Mouse (Mus musculus): Measurements from ENCODE around the gene Cnih2.
"Not testable (repeated sequence)": the region's sequence is repeated elsewhere in the genome, so short reads cannot be mapped to it uniquely, and the experiment has no call there.

Cnih2 gene

DNA sequence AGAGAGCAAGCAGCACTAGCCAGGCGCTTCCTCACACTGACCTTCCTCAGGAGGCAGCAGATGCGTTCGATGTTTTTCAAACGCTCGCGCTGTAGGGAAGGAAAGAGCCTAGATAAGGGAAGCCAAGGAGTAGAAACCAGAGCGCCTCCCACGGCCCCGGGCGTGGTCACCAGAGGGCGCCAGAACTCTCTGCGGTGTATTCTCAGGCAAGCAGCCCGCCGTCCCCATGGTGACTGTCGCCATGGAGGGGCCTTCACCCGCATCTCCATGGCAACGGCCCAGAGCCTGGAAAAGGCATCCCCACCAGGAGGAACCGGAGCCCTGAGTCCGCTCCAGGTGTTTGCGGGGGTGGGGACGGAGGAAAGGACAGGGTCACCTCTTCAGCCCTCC is 4.1 kb downstream of the Cnih2 start:
- peak; percentile 95 to 99 for DNase-seq (ENCODE audit: low spot score in 2 of 2)

GRCm38 (mm10) chr19:5093481-5094242 is 4.7 kb downstream of the Cnih2 start:
- DNase-seq (ENCODE audit: low spot score in 2 of 2): no peak

DNA sequence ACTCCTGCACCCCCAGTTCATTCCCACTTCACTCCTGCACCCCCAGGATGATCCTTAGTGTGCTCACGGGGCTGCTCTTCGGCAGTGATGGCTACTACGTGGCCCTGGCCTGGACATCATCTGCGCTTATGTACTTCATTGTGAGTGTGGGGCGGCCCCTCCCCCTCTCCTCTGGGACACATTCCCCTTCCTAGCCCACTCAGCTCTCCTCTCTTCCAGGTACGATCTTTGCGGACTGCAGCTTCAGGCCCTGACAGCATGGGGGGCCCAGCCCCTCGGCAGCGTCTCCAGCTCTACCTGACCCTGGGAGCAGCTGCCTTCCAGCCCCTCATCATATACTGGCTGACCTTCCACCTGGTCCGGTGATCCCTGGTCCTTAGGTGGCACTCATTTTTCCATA is 6.2 kb downstream of the Cnih2 start:
- no peak for DNase-seq (ENCODE audit: low spot score in 2 of 2)

DNA sequence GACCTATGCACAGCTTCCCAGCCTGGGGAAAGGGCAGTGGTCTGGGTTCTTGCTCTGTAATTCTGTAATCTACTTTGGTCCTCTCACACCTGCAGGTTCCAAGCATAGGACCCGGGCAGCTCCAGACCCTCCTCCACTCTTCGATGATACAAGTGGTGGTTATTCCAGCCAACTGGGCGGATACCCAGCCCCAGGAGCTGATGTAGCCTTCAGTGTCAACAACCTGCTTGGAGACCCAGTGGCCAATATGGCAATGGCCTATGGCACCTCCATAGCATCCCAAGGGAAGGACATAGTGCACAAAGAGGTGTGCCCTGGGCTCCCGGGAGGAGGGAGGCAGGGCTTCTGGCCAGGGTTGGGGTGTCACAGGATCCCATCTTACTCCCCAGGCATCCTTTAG is 9.0 kb downstream of the Cnih2 start:
- DNase-seq (ENCODE audit: low spot score in 2 of 2): no peak

DNA sequence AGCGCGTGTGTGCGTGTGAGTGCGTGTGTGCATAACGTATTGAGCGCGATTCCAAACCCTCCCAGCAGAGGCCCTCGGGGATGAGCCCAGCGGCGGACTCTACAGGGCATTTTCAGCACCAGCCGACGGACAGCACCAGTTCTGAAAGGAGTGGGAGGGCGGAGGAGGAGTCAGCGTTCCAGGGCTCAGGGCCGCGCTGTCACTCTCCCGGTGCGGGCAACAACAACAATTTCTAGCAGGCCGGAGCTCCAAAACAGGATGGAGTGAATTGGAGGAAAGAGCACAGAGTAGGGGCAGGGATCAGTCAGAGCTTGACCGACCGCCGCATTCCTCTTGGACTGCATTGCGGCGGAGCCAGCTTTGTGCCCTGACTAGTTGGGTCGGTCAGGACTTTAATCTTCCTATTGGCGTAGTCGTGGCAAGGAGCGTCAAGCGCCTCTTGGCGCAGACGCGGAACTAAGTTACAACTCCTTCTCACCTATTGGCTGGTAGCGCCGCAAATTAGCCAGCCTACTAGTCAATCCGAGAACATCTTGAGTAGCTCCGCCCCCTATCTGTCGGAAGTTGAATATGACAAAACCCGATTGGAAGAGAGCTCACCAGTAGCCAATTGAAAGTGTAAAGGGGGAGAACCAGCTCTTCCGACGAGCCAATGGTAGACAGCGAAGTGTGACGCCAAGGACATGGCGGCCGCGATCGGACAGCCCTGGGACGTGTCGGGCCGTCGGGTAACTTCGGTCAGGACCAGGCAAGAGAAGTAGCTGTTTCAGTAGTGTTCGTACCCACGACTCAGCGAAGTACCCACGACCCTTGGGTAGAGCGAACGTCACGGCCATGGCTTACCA is 10.2 kb downstream of the Cnih2 start, which contains the start of gene Yif1a:
Gene Yif1a (plus strand): TSS at position 655 of the 845 bp plus-strand sequence.
- DNase-seq (ENCODE audit: low spot score in 2 of 2): peak; percentile 71 to 87

GRCm38 (mm10) chr19:5086533-5086932 is 11.8 kb downstream of the Cnih2 start:
- not testable (repeated sequence) for DNase-seq (ENCODE audit: low spot score in 2 of 2)

DNA sequence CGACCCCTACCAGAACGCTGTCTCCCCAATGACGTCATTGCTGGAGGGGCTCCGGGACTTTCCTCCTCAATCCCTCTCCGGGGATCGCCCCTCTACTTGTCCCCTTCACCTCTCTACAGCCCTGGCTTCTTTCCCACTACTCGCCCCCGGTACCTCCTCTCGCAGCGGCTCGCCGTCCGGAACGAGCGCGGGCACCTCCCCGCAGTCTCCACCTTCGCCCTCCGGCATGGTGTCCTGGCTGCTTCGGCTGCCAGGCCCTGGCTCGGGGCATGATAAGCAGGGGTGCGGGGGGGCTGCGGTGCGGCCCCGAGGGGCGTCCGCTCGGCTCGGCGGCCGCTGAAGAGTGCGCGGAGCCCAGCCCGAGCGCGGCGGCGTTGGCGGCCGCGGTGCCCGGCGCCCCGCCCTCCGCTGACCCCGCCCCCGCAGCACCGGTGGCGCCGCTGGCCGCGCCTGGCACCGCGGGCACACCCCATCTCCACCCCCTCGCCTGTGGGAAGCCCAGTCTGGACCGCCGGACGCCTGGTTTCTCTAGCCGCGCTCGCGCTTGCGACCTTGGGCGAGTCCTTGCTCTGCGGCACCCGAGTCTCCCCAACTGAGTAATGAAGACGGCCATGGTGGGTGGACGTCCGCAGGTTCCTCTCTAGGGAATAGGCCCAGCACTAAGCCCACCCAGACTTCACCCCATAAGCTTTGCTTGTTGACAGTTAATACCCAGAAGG is 13.0 kb downstream of the Cnih2 start, which contains the start of gene Tmem151a:
Gene Tmem151a (minus strand): TSS at position 387 of the 719 bp plus-strand sequence.
- peak in 1 of 2 experiments; percentile 28 for DNase-seq (ENCODE audit: low spot score in 2 of 2)

GRCm38 (mm10) chr19:5084834-5085144 is 13.5 kb downstream of the Cnih2 start:
- no peak for DNase-seq (ENCODE audit: low spot score in 2 of 2)

DNA sequence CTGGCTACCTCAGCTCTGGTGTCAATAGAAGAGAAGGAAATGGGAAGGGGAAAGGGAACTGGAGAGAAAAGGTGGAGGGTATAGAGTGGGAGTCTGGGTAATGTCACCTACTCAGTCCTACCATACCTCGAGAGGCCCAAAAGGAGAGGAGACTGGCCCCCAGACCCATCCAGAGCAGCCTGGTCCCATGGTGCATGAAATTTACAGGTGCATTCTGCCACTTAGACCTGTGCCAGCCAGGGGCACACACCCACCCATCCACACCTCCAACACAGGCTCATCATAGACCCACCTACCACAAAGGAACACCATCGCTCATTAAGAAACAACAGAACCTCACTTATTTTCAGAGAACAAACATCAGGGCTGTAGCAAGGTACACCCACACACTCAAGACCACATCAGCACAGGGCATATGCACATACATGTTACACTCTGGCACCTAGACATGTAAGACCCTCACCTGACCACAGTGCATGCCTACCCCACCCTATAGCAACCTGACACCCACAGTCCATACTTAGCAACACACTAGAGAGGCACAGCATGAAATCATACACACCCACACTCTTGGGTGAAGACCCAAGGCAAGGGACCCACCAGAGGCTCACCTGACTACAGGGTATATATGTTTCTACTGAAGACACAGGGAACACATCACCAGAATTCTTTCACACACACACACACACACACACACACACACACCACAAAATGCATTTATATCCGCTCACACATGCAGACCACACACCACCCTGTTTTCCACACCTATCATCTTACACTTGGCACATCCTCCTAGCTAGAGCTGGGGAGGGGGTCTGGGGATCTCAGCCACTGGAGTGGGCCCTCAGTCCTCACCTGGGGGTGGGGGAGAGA is 14.1 kb downstream of the Cnih2 start:
- DNase-seq (ENCODE audit: low spot score in 2 of 2): no peak

DNA sequence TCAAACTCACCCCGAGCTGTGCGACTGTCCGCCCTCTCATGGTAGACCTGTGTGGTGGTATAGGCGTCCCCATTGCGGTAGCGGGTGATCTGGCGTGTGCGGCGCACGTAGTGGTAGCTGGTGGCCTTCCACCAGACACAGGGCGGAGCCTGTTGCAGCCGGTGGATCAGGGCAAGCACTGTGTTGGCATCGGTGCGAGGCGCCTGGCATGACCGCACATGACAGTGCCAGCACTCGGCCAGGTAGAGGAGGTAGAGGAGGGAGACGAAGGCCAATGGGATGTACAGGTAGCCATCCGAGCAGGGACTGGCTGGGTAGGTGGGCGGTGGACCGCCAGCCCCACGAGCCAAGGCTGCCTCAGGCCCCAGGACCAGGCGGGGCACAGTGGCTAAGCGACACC is 15.7 kb downstream of the Cnih2 start:
- DNase-seq (ENCODE audit: low spot score in 2 of 2): no peak

- DNase-seq (ENCODE audit: low spot score in 2 of 2): no peak
Measured at GRCm38 (mm10) chr19:5082005-5082404, 16.3 kb downstream of the Cnih2 start.

DNA sequence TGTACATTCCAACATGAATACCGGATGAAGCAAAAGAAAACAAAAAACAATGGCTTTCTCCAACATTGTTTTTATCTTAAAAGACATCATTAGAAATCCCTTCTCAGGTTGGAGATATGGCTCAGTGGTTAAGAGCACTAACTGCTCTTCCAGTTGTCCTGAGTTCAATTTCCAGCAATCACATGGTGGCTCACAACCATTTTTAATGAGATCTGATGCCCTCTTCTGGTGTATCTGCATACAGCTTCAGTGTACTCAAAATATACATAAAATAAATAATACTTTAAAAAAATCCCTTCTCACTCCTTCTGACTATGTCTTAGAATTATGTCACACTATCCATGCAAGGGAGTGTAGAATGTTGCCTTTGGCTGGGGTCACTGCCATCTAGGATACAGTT is 19.0 kb downstream of the Cnih2 start:
- no peak for DNase-seq (ENCODE audit: low spot score in 2 of 2)

- no peak for DNase-seq (ENCODE audit: low spot score in 2 of 2)
Measured at GRCm38 (mm10) chr19:5073518-5073917, 24.8 kb downstream of the Cnih2 start.

GRCm38 (mm10) chr19:5073028-5073427 is 25.3 kb downstream of the Cnih2 start:
- DNase-seq (ENCODE audit: low spot score in 2 of 2): peak in 1 of 2 experiments; percentile 62

DNA sequence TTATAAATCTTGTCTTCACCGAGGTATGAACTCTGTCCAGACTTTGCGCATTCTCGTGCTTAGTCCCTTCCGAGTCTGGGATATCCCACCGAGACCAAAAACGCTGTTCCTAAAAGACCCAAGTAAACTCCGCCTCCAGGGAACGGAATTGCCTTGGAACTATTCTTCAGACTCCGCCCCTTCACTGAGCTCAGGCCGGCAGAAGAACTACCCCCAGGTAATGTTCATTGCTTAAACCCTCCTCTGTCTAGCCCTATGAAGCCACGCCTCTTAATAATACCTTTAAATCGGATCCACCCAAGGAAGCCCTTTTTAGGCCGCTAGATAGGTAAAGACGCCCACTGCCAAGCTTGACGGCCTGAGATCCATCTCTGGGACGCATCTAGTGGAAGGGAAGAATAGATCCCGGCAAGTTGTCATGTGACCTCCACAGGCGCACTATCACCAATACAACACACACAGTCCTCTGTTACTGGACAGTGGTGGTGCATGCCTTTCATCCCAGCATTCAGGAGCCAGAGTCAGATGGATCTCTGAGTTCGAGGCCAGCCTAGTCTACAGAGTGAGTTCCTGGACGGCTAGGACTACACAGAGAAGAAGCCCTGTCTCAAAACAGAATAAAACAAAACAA is 25.8 kb downstream of the Cnih2 start:
- no peak for DNase-seq (ENCODE audit: low spot score in 2 of 2)

GRCm38 (mm10) chr19:5071545-5072369 is 26.6 kb downstream of the Cnih2 start:
- DNase-seq (ENCODE audit: low spot score in 2 of 2): no peak

GRCm38 (mm10) chr19:5071077-5071476 is 27.2 kb downstream of the Cnih2 start:
- no peak for DNase-seq (ENCODE audit: low spot score in 2 of 2)

- no peak for DNase-seq (ENCODE audit: low spot score in 2 of 2)
Measured at GRCm38 (mm10) chr19:5069978-5070377, 28.3 kb downstream of the Cnih2 start.

DNA sequence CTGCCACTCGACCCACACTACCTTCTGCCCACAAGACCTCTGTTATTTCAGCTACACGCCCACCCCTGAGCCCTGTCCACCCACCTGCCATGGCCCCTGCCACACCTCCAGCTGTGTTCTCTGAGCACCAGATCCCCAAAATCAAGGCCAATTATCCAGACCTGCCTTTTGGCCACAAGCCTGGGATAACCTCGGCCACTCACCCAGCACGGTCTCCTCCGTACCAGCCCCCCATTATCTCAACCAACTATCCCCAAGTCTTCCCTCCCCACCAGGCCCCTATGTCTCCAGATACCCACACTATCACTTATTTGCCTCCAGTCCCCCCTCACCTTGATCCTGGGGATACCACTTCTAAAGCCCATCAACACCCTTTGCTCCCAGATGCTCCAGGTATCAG is 28.8 kb downstream of the Cnih2 start:
- DNase-seq (ENCODE audit: low spot score in 2 of 2): no peak
